Mouse (Mus musculus): ENCODE data around the gene Knl1.

DNA sequence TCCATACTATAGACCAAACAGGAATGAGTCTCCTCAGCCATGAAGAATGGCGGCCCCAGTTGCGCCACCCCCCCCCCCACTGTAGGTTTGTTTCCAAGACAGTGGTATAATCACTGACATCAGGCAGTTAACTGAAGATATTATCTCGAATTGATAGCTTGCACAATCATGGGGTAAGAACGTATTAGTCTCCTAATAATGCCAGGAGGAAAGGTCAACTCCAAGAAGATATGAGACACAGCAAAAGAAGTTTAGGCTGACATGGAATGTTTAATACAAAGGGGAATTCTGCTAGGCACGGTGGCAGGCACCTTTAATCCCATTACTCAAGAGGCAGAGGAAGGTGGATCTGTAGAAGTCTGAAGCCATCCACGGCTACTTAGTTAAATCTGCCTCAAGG, 99.5 kb downstream of the Knl1 start:
- no peak for TF ChIP-seq POLR2A (IDR thresholded peaks at IDR 0.05; ENCODE audit: extremely low read depth, insufficient read depth, low read length)
- TF ChIP-seq CTCF (IDR thresholded peaks at IDR 0.05; ENCODE audit: extremely low read depth, insufficient read depth, low read length), result no peak

Data from cortical plate, adult 2 months (tissue).